Mouse (Mus musculus) stomach, embryonic 16.5 days (tissue): ENCODE results near the gene Sept10. TPM values are rescaled to one million over a fixed set of nuclear protein-coding genes. Genes with fewer than 3 reads are reported as not detected.
A peak's percentile ranks its signal among the peaks of the same experiment; 100 is the strongest.

ENCODE experiments used
- ATAC-seq: fragments of 200-750 bp; cut with Nextera tagmentation; 2 replicates; pipeline ENCODE4 v1.8.0; 2017; ENCODE audit warnings: moderate number of reproducible peaks, moderate TSS enrichment; ENCODE audit not compliant: insufficient read depth, low FRiP score
- H3K27ac ChIP-seq: fragments of 300-500 bp; sonication (generic); 2 replicates; pipeline ENCODE4 v1.5.1; 2014; ENCODE audit warnings: low read length
- H3K27me3 ChIP-seq: fragments of 300-500 bp; sonication (generic); 2 replicates; pipeline ENCODE4 v1.6.1; 2014; ENCODE audit warnings: low read length, control low read depth, mixed read lengths; ENCODE audit not compliant: control insufficient read depth, insufficient read depth
- H3K36me3 ChIP-seq: fragments of 300-500 bp; sonication (generic); 2 replicates; pipeline ENCODE4 v1.6.1; 2014; ENCODE audit warnings: low read length; ENCODE audit not compliant: control insufficient read depth, insufficient read depth
- H3K4me1 ChIP-seq: fragments of 300-500 bp; sonication (generic); 2 replicates; pipeline ENCODE4 v1.6.1; 2014; ENCODE audit warnings: low read length, control low read depth, mixed read lengths; ENCODE audit not compliant: control insufficient read depth, insufficient read depth
- H3K4me2 ChIP-seq: fragments of 300-500 bp; sonication (generic); 2 replicates; pipeline ENCODE4 v1.6.1; 2014; ENCODE audit warnings: low read depth, low read length, mixed read lengths
- H3K4me3 ChIP-seq: fragments of 300-500 bp; sonication (generic); replicated peaks from 2 replicates; pipeline ENCODE4 v1.5.1; 2014; ENCODE audit warnings: mild to moderate bottlenecking, low read length
- H3K9ac ChIP-seq: fragments of 300-500 bp; sonication (generic); 2 replicates; pipeline ENCODE4 v1.6.1; 2014; ENCODE audit warnings: low read length
- H3K9me3 ChIP-seq: fragments of 300-500 bp; sonication (generic); replicated peaks from 2 replicates; pipeline ENCODE4 v1.6.1; 2016; ENCODE audit warnings: low read length, control low read depth; ENCODE audit not compliant: control insufficient read depth
- WGBS: fragments of 180-500 bp; shearing (Covaris S2); extraction: QIAGEN DNeasy Blood & Tissue Kit; methylation state at CpG from one replicate; pipeline ENCODE4 v1.1.7; 2014; 5-methylcytosine and 5-hydroxymethylcytosine counted together
- polyA plus RNA-seq: library from polyadenylated mRNA; unstranded; fragments of >200 nt; fragmentation: Nextera tagmentation; extraction: Ambion mirVana; gene quantifications from 2 replicates; pipeline ENCODE4 v1.2.1, GENCODE M21; 2015

Gene Sept10
- polyA plus RNA-seq, 1 experiment from 2014 or later, result 41.7 TPM

GRCm38 (mm10) chr10:59261603-59262002 is 40.0 kb upstream of the Sept10 start:
- no peak overlapping the region for H3K27ac ChIP-seq
- no peaks in the 10 kb centered on the region for H3K9me3 ChIP-seq
- no peak overlapping the region for H3K9ac ChIP-seq
- ATAC-seq, result no peak
- H3K4me1 ChIP-seq, result peaks cover 25% of the 10 kb centered on the region
- 59% methylated on average over 3 of the region's 3 CpGs for WGBS
- no peak overlapping the region for H3K4me2 ChIP-seq
- H3K36me3 ChIP-seq, result no peaks in the 10 kb centered on the region
- H3K27me3 ChIP-seq, result no peaks in the 10 kb centered on the region
- H3K4me3 ChIP-seq, result no peak overlapping the region

- Histone ChIP-seq H3K9me3 (no peaks in the 10 kb centered on the region), H3K9ac (no peak overlapping the region), H3K4me1 (peaks cover 14% of the 10 kb centered on the region), H3K27me3 (no peaks in the 10 kb centered on the region), H3K27ac (no peak overlapping the region), H3K36me3 (no peaks in the 10 kb centered on the region), H3K4me2 (no peak overlapping the region), H3K4me3 (no peak overlapping the region)
- no peak for ATAC-seq
- 86% methylated on average over 6 of the region's 6 CpGs for WGBS
Measured at GRCm38 (mm10) chr10:59259572-59259971, 37.9 kb upstream of the Sept10 start.

DNA sequence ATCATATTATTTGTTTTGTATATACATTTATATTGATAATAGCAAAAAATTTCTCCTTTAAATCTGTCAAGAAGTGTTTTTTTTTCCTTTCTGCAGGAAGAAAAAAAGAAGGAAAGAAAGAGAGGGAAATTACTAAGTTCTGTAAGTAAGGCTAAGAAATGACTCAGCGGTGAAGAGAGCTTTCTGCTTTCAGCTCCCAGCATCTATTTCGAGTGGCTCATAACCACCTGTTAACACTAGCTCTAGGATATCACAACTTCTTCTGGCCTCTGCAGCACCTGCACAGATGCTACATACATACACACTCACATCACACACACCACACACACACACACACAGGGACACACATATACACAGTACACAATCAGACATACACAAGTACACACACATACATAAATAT is 34.9 kb upstream of the Sept10 start:
- Histone ChIP-seq H3K9ac (no peak overlapping the region), H3K4me1 (peaks cover 6% of the 10 kb centered on the region; the same call in 1 of the 2 replicates), H3K4me3 (no peak overlapping the region), H3K36me3 (no peaks in the 10 kb centered on the region), H3K4me2 (no peak overlapping the region), H3K9me3 (no peaks in the 10 kb centered on the region), H3K27ac (no peak overlapping the region), H3K27me3 (no peaks in the 10 kb centered on the region)
- 90% methylated on average over 2 of the region's 2 CpGs for WGBS
- ATAC-seq, result no peak

GRCm38 (mm10) chr10:59253541-59254079 is 32.0 kb upstream of the Sept10 start:
- Histone ChIP-seq H3K36me3 (no peaks in the 10 kb centered on the region), H3K4me3 (no peak overlapping the region), H3K9me3 (no peaks in the 10 kb centered on the region), H3K9ac (no peak overlapping the region), H3K27ac (no peak overlapping the region), H3K4me1 (peaks cover 4% of the 10 kb centered on the region; the same call in 1 of the 2 replicates), H3K4me2 (no peak overlapping the region), H3K27me3 (no peaks in the 10 kb centered on the region)
- no peak for ATAC-seq
- WGBS, result 70% methylated on average over 8 of the region's 8 CpGs

- no peak overlapping the region for H3K4me2 ChIP-seq
- H3K4me3 ChIP-seq, result no peak overlapping the region
- H3K36me3 ChIP-seq, result no peaks in the 10 kb centered on the region
- no peak overlapping the region for H3K27ac ChIP-seq
- H3K4me1 ChIP-seq, result peaks cover 4% of the 10 kb centered on the region; the same call in 1 of the 2 replicates
- H3K27me3 ChIP-seq, result no peaks in the 10 kb centered on the region
- ATAC-seq, result peak; percentile 69; the same call in 1 of the 2 replicates
- H3K9me3 ChIP-seq, result no peaks in the 10 kb centered on the region
- H3K9ac ChIP-seq, result no peak overlapping the region
- WGBS, result 28% methylated on average over 8 of the region's 8 CpGs
Measured at GRCm38 (mm10) chr10:59252396-59252795, 30.7 kb upstream of the Sept10 start.

GRCm38 (mm10) chr10:59251980-59252379 is 30.3 kb upstream of the Sept10 start:
- WGBS, result 45% methylated on average over 2 of the region's 2 CpGs
- Histone ChIP-seq H3K36me3 (no peaks in the 10 kb centered on the region), H3K27ac (no peak overlapping the region), H3K4me3 (no peak overlapping the region), H3K9ac (no peak overlapping the region), H3K4me2 (no peak overlapping the region), H3K4me1 (peaks cover 4% of the 10 kb centered on the region; the same call in 1 of the 2 replicates), H3K9me3 (no peaks in the 10 kb centered on the region), H3K27me3 (no peaks in the 10 kb centered on the region)
- no peak for ATAC-seq

DNA sequence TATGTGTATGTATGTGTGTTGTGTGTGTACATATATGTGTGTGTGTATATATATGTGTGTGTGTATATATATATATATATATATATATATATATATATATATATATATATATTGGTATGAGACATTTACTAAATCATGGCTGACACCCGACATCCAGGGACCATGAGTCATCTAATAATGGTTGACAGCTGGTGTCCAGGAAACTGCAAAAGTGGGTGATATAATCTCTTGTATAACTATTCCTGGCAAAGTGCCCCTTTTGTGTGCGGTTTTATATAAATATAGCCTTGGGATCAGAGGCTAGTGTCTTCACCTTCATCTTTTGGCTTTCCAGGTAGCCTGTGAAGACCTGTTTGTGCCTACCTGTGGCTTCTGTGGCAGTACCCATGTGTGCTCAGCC is 29.0 kb upstream of the Sept10 start:
- Histone ChIP-seq H3K27ac (no peak overlapping the region), H3K4me2 (no peak overlapping the region), H3K4me1 (peaks cover 4% of the 10 kb centered on the region; the same call in 1 of the 2 replicates), H3K9me3 (no peaks in the 10 kb centered on the region), H3K9ac (no peak overlapping the region), H3K36me3 (no peaks in the 10 kb centered on the region), H3K27me3 (no peaks in the 10 kb centered on the region), H3K4me3 (no peak overlapping the region)
- 61% methylated on average over 2 of the region's 2 CpGs for WGBS
- ATAC-seq, result no peak

DNA sequence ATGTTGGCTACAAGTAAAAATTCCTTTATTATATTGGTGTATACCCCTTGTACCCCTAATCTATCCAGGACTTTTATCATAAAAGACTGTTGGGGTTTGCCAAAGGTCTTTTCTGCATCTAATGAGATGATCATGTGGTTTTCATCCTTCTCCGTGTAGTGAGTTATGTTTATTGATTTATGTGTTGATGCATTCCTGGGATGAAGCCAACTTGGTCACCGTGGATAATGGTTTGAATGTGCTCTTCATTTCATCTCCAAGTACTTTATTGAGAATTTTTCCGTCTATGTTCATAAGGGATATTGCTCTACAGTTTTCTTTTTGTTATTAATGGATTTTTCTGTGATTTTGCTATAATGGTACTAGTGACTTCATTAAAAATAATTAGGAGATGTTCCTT is 27.9 kb upstream of the Sept10 start:
- H3K9ac ChIP-seq, result no peak overlapping the region
- no peaks in the 10 kb centered on the region for H3K27me3 ChIP-seq
- no peaks in the 10 kb centered on the region for H3K36me3 ChIP-seq
- no peaks in the 10 kb centered on the region for H3K9me3 ChIP-seq
- H3K4me1 ChIP-seq, result peaks cover 4% of the 10 kb centered on the region; the same call in 1 of the 2 replicates
- no peak overlapping the region for H3K4me2 ChIP-seq
- H3K4me3 ChIP-seq, result no peak overlapping the region
- ATAC-seq, result no peak
- 56% methylated on average over 3 of the region's 3 CpGs for WGBS
- H3K27ac ChIP-seq, result no peak overlapping the region

DNA sequence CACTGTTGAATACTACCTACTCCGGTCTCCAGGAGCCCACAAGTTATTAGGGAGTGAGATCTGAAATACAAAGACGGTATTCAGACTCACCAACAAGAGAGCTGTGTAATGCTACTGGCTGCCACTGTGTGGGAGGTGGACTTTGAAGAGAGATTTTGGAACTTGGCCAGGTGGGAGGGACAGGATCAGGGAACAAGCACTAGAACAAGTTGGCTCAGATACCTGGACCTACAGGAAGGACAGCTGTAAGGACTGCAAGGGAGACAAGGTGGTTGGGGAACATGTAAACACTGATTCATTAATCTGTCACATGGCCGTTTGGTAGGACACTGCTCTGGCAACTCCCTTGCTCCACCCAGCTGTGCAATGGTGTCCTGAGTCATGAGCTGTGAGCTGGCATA is 19.5 kb upstream of the Sept10 start:
- Histone ChIP-seq H3K27me3 (no peaks in the 10 kb centered on the region), H3K4me3 (no peak overlapping the region), H3K36me3 (no peaks in the 10 kb centered on the region), H3K4me1 (0 out of 2 replicates have a peak, but pooled peaks cover 4% of the 10 kb centered on the region), H3K4me2 (no peak overlapping the region), H3K27ac (peak overlapping the region; percentile 40; the same call in 1 of the 2 replicates), H3K9ac (no peak overlapping the region), H3K9me3 (no peaks in the 10 kb centered on the region)
- 39% methylated on average over 3 of the region's 3 CpGs for WGBS
- ATAC-seq, result peak; percentile 94
